Mouse (Mus musculus) cerebellum, adult 11 months (tissue): ENCODE results near the gene Gla.
"Not testable (repeated sequence)": the region's sequence is repeated elsewhere in the genome, so short reads cannot be mapped to it uniquely, and the experiment has no call there.

Experiments used
- DNase-seq: peaks from one replicate; pipeline ENCODE4 v3.0.0; 2022

The Gla gene

DNA sequence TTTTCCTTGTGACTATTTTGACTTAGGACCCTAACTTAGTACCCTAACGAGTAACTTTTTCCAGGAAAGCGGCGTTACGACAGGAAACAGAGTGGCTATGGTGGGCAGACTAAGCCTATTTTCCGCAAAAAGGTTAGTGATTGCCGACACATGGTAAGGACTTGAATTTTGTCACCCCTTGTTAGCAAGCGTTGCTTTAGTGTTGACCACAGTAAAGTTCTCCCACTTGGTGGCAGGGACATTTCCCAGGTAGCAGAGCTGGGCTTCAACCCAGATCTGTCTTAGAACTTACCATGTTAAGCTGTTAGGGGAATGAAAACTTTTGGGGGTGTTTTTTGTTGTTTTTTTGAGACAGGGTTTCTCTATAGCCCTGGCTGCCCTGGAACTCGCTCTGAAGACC, 14.5 kb downstream of the Gla start:
- no peak for DNase-seq

DNA sequence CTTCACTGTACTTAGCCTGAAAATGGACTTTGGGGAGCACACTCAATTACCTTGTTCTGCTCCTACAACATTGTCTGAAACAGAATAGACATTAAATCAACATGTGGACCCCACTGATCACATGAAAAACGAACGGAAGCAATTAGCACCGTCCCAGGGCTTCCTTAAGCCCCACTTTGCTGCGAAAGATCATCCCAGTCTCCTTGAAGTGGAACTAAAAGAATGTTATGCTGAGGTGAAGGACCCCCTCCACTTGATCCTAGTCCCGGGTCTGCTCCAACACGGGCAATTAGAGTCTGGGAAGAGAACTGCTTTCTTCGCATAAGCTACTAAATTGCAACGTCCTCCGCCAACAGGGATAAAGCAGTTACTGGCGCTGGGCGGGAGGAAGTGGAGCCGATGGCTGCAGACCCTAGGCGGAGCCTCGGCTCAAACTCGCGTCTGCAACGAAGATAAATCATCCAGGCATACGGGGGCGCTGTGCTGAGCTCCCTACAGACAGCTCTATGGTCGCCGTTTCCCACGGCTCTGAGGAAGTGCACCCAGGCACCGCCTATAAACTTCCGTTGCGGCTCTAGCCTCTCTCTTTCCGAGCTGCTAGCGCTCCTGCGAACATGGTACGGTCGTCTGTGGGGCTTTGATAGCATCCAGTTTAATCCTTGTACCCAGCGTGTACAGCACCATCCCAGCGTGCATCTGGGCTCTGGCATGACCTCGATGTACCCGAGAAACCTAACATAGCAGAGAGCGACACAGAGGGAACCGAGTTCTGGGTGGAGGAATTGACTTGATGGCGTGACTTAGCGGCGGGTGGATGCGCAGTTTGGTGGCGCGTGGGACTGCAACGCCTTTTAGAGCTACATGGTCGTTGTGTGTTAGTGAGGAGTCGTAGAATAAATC, 15.6 kb downstream of the Gla start, which contains the start of gene Rpl36a:
TSS of gene Rpl36a (plus strand) at position 552 of the 900 bp plus-strand sequence.
- peak; percentile 86 for DNase-seq

GRCm38 (mm10) chrX:134582888-134583669, 17.8 kb downstream of the Gla start, which contains the start of gene Btk:
Btk (minus strand) TSS chrX:134583570.
- DNase-seq = no peak

GRCm38 (mm10) chrX:134582270-134582669, 18.7 kb downstream of the Gla start:
- DNase-seq = no peak

DNA sequence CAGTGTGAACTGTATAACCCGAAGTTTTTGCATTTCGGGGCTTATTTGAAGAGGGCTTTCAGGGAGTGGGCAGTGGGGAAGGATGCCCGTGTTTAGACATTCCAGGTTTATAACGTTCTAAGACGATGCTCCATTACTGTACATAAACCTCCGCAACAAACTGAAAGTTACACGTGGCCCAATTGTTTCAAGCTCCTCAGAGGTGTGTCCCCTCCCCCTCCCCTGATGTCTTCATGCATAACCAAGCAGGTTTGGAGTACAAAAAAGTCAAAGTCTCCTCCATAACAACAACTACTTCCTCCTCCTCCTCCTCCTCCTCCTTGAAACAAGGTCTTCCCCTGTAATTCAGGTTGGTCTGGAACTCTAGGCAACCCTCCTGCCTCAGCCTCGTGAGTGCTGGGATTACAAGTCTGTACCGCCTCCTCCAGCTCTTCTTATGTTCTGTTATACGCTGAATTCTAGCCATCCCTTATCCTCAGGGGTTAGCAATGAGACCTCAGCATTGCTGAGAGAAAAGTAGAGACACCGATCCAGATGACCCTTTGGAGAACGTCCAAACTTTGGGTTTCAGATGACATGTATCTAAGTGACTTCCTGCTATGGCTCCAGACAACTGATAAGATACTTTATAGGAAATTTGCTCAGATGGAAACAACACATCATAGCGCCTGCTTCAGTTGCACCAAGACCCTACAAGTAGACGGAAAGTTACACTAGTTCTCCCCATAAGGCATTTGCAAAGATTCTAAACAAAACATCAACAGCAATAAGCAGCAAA, 20.2 kb downstream of the Gla start:
- DNase-seq = no peak

DNA sequence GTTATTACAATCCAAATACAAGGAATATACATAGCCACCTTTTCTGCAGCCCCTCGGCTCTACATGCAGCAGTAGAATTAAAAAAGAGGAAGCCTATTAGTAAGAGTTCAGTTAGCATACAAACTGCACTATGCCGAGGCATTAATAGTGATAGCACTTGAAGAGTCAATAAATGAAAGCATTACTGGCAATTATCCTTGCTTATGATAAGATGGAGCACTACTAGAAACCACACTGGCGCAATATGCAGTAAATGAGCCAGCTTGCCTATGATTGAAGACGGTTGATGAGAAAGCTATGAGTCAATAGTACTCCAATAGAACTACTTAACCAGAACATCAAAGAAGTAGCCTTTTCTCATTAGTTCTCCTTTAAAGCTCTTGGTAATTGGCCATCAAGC, 23.0 kb downstream of the Gla start:
- no peak for DNase-seq

DNA sequence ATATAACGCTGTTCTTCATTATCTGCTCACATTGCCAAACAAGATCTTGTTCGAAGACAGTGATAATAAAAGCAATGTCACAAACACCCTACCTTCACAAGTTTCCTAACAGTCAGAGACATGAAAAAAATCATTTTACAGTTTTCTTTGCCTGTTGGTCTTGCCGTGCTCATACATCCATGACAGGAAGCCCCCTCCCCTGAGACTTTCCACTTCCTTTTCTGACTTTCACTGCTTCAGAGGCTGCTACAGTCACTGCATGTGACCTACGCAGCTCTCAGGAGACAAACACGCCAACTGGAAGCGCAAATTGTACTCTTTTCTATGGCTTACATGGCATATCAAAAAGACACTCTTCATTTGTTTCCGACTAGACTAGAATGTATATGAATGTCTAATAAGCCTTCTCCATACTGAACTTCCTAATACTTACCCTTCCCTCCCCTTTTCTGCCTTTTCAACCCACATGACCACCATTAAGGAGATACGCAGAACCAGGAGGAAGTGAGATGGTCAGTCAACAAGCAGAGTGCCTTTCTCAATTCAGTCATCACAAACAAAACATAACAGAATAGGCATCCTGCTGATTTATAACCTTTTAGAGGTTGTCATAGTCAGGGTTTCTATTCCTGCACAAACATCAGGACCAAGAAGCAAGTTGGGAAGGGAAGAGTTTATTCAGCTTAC, 34.2 kb downstream of the Gla start:
- no peak for DNase-seq

DNA sequence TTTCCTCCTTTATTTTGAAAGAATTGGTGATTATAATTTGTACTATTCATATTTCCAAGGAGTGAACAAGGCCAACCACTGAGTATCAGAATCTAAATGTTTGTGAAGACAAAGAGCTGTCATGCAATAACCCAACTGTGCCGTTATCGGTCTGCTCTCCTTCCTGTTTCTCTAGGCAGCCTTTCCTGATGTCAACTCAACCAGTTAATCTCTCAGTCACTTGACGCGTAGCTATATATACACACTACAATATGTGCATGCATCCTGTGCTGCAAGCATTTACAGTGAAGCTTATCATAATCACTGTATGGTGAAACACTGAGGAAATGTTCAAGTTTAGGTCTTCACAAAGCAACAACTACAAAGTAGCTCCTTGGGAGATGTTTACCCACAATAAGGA, 36.6 kb downstream of the Gla start:
- no peak for DNase-seq

- no peak for DNase-seq
Measured at GRCm38 (mm10) chrX:134554425-134554824, 46.5 kb downstream of the Gla start.

DNA sequence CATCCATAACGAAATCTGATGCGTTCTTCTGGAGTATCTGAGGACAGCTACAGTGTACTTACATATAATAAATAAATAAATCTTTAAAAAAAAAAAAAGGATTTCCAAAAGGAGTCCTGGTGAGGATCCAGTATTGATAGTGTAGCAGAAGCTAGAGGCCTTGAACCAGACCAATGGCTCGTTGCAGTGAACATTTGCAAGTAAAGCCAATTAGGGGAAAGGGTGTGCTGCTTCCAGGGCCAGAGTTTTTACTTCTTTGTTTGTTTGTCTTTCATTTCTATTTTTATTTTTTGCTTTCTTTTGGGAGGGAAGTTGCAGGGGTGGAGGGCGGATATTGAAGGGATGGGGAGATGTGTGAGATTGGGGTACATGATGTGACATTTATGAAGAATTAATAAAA, 47.6 kb downstream of the Gla start:
- DNase-seq = no peak

GRCm38 (mm10) chrX:134550903-134551302, 50.0 kb downstream of the Gla start:
- peak; percentile 8 for DNase-seq

GRCm38 (mm10) chrX:134547330-134547729, 53.6 kb downstream of the Gla start:
- no peak for DNase-seq

- DNase-seq = no peak
Measured at GRCm38 (mm10) chrX:134541955-134542308, 59.0 kb downstream of the Gla start.

GRCm38 (mm10) chrX:134541145-134541954, 59.6 kb downstream of the Gla start, which contains the start of gene Timm8a1:
Timm8a1 (minus strand) TSS chrX:134541865.
- DNase-seq = peak; percentile 26

DNA sequence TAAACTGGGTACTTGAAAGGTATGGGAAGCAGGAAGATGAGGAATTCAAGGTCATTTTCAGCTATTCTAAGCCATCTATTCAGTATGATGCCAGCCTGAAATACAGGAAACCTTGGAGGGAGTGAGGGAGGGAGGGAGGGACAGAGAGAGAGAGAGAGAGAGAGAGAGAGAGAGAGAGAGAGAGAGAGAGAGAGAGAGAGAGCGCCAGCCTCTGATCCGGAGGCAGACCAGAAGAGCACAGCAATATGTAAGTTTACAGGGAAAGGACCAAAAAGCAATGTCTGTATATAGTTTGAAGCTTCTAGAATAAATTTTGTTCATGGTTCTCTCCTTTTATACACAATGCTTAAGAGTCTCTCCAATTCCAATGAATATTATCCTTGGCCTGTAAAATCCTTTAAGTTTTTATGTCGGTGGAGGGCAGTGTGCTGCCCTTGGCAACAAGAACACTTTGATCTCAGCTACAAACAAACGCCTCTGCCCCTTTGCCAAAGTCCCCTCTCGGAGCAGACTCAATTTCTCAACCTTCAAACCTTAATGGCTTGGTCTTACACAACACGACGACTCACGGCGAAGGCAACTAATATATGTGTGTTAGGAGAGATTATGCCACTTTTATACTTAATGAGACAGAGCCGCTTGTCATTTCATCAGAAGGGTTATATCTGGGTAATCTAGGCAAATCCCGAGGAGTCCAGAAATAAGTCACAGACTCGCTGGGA, 60.4 kb downstream of the Gla start:
- DNase-seq = no peak

DNA sequence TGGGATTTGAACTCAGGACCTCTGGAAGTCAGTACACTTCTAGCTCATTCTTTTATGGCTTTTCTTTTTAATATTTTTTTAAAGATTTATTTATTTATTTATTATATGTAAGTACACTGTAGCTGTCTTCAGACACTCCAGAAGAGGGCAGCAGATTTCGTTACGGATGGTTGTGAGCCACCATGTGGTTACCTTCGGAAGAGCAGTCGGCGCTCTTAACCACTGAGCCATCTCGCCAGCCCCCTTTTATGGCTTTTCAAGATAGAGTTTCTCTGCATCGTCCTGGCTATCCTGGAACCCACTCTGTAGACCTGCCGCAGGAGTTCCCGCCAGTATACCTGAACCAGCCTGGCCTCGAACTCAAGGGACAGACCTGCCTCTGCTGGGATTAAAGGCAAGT, 61.1 kb downstream of the Gla start:
- DNase-seq = not testable (repeated sequence)
